Mouse (Mus musculus): ENCODE results near the gene Gabbr1. TPM values are rescaled to one million over a fixed set of nuclear protein-coding genes. Genes with fewer than 3 reads are reported as not detected.

Gabbr1 gene
- polyA plus RNA-seq, 1 experiment from 2014 or later = 1.1 TPM

DNA sequence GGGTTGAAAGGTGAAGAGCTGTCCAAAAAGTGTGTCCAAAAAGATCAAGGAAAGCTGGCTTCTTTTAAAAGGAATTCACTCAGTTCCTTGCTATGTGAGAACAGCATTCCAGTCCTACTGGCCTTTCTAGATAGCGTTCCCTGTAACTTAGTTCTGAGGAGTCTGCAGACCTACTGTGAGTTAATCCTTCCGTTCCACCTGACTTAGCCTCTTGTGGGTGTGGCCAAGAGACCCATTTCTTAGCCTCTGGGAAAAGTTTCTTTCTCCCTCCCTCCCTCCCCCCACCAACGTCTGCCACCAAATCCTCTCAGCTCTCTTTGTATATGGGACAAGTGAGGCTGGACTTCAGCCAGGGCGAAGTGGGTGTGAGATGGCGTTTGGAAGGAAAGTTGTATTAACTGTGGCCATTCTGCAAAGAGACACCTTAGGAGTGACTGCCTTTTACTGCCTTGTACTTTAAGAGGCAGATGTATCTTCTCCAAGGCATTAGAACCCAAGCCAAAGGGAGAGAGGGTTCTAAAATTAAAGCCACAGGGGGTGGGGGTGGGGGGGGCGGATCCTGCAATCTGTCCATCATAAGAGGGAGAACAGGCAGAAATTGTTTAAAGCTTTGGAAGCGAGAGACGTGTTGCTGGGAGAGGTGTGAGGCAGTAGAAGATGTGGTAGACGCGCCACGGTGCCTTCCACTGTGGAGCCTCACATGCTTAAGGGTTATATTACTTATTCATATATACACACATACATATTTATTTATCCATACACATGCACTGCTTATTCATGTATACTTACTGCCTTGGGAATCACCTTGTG lies 18.1 kb downstream of the Gabbr1 start:
- Histone ChIP-seq H3K27ac (no peak overlapping the region), H3K27me3 (replicated peaks) (no peaks in the 10 kb centered on the region), H3K9ac (no peak overlapping the region), H3K36me3 (no peaks in the 10 kb centered on the region), H3K4me1 (no peaks in the 10 kb centered on the region), H3K9me3 (replicated peaks) (no peaks in the 10 kb centered on the region), H3K4me3 (no peak overlapping the region), H3K4me2 (no peak overlapping the region)
- whole genome bisulfite sequencing (ENCODE audit: insufficient replicate concordance) = 67% methylated on average over 11 of the region's 11 CpGs
- no peak for ATAC-seq

DNA sequence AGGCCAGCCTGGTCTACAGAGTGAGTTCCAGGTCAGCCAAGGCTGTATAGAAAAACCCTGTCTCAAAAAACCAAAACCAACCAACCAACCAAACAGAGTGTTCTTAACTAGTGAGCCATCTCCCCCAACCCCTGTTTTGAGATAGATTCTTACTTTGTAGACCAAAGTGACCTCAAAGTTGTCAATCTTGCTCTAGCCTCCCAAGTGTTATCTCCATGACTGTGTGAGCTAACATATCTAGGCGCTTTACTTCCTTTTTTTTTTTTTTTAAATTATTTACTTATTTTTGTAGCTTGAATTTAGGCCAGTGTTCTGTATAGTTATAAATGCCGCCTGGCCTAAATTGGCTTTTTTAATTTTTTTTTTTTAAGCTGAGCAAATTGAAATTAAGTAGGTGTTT lies 20.2 kb downstream of the Gabbr1 start:
- 40% methylated on average over 2 of the region's 2 CpGs for WGBS (ENCODE audit: insufficient replicate concordance)
- no peaks in the 10 kb centered on the region for H3K36me3 ChIP-seq
- no peaks in the 10 kb centered on the region for H3K27me3 ChIP-seq (replicated peaks)
- H3K27ac ChIP-seq = no peak overlapping the region
- no peak overlapping the region for H3K4me2 ChIP-seq
- H3K4me3 ChIP-seq = no peak overlapping the region
- H3K9ac ChIP-seq = no peak overlapping the region
- H3K9me3 ChIP-seq (replicated peaks) = no peaks in the 10 kb centered on the region
- no peaks in the 10 kb centered on the region for H3K4me1 ChIP-seq
- ATAC-seq = no peak

DNA sequence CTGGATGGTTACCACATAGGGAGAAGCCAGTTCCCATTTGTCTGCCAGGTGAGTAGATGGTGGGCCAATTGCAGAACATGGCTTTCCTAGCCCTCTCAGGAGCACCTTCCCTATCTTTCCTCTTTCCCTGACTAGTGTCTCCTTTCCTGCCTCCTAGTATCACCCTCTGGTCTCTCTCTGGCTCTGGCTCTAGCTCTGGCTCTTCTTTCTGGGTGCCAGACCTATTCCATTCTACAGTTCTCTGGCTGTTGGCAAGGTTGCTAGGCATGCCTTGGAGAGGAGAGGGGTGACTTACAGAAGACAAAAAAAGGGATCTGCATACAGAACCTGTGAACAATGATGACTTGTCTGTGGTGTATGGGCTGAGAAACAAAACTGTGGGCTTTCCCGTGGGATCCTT lies 22.1 kb downstream of the Gabbr1 start:
- Histone ChIP-seq H3K9me3 (replicated peaks) (no peaks in the 10 kb centered on the region), H3K27me3 (replicated peaks) (no peaks in the 10 kb centered on the region), H3K4me2 (no peak overlapping the region), H3K27ac (no peak overlapping the region), H3K4me1 (no peaks in the 10 kb centered on the region), H3K36me3 (no peaks in the 10 kb centered on the region), H3K9ac (no peak overlapping the region), H3K4me3 (no peak overlapping the region)
- ATAC-seq = no peak
- WGBS (ENCODE audit: insufficient replicate concordance) = 59% methylated on average over 1 of the region's 1 CpGs

DNA sequence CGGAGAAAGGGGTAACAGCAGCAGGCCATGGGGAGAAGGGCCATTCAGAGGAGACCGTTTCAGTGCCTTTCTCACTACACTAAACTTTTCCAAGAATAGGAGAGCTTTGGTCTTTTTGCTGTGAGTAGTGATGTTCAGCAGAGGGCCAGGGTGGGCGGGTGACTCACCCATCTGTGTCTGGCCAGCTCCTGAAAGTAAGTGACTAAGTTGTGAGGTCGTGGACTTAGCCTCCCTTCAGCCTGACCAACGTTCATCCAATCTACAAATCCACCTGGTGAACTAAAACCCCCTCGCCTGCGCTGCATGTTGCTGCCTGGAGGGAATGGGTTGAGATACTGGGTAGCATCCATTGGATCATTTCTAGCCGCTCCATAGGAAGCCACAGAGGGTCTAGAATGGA lies 24.4 kb downstream of the Gabbr1 start:
- WGBS (ENCODE audit: insufficient replicate concordance) = 58% methylated on average over 8 of the region's 8 CpGs
- H3K4me2 ChIP-seq = no peak overlapping the region

DNA sequence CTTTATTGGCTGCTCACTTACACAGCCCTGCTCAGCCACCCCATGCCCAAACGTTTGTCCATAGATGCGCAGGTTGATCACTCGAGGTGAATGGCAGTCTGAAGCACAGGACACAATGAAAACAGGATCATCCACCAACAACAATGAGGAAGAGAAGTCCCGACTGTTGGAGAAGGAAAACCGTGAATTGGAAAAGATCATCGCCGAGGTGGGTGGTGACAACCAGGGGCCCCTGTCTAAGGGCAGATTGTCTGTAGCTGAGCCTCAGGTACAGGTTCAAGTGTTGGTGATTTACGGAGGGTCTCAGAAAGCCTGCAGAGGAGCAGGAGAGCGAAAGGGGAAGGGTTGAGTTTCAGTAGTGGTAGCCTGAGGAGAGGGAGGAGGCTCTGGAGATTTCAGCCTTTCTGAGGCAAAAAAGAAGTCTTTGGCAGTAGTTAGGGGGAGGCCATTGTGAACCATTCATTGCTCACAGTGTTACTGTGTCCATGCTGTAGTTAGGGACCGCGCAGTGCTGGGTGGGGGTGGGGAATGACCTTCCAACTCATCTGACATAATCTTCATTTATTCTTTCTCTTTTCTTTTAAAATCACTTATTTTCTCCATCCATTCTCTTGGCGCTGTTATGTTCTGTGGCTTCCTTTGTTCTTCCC lies 26.4 kb downstream of the Gabbr1 start:
- no peaks in the 10 kb centered on the region for H3K27me3 ChIP-seq (replicated peaks)
- no peaks in the 10 kb centered on the region for H3K4me1 ChIP-seq
- H3K4me3 ChIP-seq = no peak overlapping the region
- no peaks in the 10 kb centered on the region for H3K36me3 ChIP-seq
- no peak for ATAC-seq
- no peak overlapping the region for H3K9ac ChIP-seq
- WGBS (ENCODE audit: insufficient replicate concordance) = 68% methylated on average over 12 of the region's 12 CpGs
- H3K4me2 ChIP-seq = no peak overlapping the region
- no peak overlapping the region for H3K27ac ChIP-seq
- no peaks in the 10 kb centered on the region for H3K9me3 ChIP-seq (replicated peaks)

More for the DNA sequence above, 24.4 kb downstream of the Gabbr1 start:
- Histone ChIP-seq H3K4me1 (no peaks in the 10 kb centered on the region), H3K9me3 (replicated peaks) (no peaks in the 10 kb centered on the region), H3K4me3 (no peak overlapping the region), H3K9ac (no peak overlapping the region), H3K36me3 (no peaks in the 10 kb centered on the region), H3K27me3 (replicated peaks) (no peaks in the 10 kb centered on the region), H3K27ac (no peak overlapping the region)
- ATAC-seq = no peak

DNA sequence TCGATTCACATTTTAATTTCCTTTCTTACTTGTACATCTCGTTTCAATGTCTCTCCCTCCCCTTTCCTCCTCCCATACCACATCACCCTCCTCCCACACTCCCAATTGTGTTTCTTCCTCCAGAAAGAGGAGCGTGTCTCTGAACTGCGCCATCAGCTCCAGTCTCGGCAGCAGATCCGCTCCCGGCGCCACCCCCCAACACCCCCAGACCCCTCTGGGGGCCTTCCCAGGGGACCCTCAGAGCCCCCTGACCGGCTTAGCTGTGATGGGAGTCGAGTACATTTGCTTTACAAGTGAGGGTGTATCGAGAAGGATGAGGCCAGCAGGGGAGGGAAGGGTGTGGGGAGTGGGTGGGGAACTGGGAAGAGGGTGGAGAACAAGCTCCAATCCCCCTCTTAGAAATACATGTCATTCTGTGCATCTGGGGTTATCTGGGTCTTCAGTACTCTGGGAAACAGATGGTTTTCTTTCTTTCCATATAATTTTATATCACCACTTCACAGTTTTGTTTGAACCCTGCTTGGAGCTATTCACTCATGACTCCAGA lies 27.0 kb downstream of the Gabbr1 start:
- no peaks in the 10 kb centered on the region for H3K27me3 ChIP-seq (replicated peaks)
- H3K4me1 ChIP-seq = no peaks in the 10 kb centered on the region
- WGBS (ENCODE audit: insufficient replicate concordance) = 60% methylated on average over 11 of the region's 11 CpGs
- no peaks in the 10 kb centered on the region for H3K9me3 ChIP-seq (replicated peaks)
- H3K4me2 ChIP-seq = no peak overlapping the region
- H3K4me3 ChIP-seq = no peak overlapping the region
- no peak for ATAC-seq
- H3K36me3 ChIP-seq = no peaks in the 10 kb centered on the region
- H3K9ac ChIP-seq = no peak overlapping the region
- no peak overlapping the region for H3K27ac ChIP-seq

DNA sequence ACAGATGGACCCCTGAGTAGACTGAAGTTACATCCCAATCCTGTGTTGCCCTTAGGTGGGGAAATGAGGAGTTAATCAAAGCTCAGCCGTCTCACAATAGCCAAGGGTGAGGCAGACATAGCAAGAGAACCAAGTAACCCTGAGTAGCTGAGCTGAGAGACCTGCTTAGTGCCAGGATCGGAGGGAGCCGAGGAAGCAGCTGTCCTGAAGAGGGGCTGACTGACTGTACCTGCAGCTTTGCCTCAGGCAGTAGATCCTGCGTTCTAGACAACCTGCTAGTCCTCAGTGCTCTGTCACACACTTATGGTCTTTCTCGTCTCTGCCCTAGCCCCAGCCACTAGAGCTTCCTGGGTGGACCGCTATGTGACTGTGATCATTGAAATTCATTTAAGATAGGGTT lies 29.4 kb downstream of the Gabbr1 start:
- Histone ChIP-seq H3K9ac (no peak overlapping the region), H3K36me3 (no peaks in the 10 kb centered on the region), H3K27me3 (replicated peaks) (no peaks in the 10 kb centered on the region), H3K4me2 (no peak overlapping the region), H3K27ac (no peak overlapping the region), H3K4me1 (no peaks in the 10 kb centered on the region), H3K9me3 (replicated peaks) (no peaks in the 10 kb centered on the region), H3K4me3 (no peak overlapping the region)
- no peak for ATAC-seq
- 72% methylated on average over 6 of the region's 6 CpGs for WGBS (ENCODE audit: insufficient replicate concordance)

DNA sequence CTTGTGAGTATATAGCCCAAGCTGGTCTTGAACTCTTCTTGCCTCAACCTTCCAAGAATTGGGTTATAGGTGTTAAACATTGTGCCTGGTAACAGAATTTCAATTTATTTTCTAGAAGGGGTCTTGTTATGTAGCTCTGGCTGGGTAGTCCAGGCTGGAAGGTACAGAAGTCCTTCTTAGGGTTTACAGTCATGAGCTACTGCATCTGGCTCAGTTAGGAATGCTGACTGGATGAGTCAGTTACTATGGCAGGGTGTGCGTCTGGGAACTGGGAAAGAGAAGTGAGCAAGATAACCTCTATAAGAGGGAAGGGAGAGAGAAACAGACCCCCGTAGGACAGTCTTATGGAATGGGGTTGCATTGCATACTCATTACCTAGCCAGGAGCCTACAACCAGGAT lies 30.0 kb downstream of the Gabbr1 start:
- 65% methylated on average over 2 of the region's 2 CpGs for WGBS (ENCODE audit: insufficient replicate concordance)
- Histone ChIP-seq H3K36me3 (no peaks in the 10 kb centered on the region), H3K27ac (no peak overlapping the region), H3K9me3 (replicated peaks) (no peaks in the 10 kb centered on the region), H3K27me3 (replicated peaks) (no peaks in the 10 kb centered on the region), H3K4me1 (no peaks in the 10 kb centered on the region), H3K9ac (no peak overlapping the region), H3K4me2 (no peak overlapping the region), H3K4me3 (no peak overlapping the region)
- ATAC-seq = no peak

DNA sequence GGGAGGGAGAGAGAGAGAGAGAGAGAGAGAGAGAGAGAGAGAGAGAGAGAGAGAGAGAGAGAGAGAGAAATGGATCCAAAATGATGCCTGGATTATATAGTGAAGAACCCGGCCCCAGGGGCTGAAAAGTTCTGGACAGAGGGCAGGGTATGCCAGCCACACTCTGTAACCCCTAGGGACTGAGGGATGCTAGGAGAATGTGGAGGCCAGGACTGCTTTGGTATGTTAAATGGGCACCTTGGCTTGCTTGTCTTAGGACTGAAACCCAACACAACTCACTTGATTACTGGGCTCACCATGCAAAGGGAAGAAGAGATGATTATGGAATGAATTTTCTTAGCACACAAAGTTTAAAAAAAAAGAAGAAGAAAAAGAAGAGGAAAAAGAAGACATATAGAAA lies 32.4 kb downstream of the Gabbr1 start:
- H3K36me3 ChIP-seq = no peaks in the 10 kb centered on the region
- 40% methylated on average over 1 of the region's 1 CpGs for WGBS (ENCODE audit: insufficient replicate concordance)
- H3K4me3 ChIP-seq = no peak overlapping the region
- no peaks in the 10 kb centered on the region for H3K9me3 ChIP-seq (replicated peaks)
- no peaks in the 10 kb centered on the region for H3K4me1 ChIP-seq
- no peak overlapping the region for H3K9ac ChIP-seq
- H3K27me3 ChIP-seq (replicated peaks) = no peaks in the 10 kb centered on the region
- no peak for ATAC-seq
- H3K27ac ChIP-seq = no peak overlapping the region
- no peak overlapping the region for H3K4me2 ChIP-seq

DNA sequence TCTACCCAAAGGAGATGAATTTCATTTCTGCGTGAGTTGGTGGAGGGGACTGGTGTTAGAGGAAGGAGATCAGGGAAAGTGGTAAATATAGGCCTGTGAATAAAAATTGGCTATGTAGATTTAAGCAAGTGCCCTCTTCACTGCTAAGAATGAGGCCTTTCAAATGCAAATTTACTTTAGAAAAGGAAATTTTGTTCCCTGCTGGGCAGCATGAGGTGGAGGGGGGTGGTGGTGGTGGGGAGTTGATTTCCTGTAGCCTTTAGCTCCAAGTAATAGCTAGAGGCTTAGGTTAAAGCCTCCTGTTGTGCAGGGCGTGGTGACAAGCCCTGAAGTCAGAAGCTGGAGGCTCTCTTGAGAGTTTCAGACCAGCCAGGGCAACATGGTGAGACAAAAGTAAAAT lies 33.2 kb downstream of the Gabbr1 start:
- H3K4me2 ChIP-seq = no peak overlapping the region
- WGBS (ENCODE audit: insufficient replicate concordance) = 45% methylated on average over 2 of the region's 2 CpGs
- no peaks in the 10 kb centered on the region for H3K4me1 ChIP-seq

DNA sequence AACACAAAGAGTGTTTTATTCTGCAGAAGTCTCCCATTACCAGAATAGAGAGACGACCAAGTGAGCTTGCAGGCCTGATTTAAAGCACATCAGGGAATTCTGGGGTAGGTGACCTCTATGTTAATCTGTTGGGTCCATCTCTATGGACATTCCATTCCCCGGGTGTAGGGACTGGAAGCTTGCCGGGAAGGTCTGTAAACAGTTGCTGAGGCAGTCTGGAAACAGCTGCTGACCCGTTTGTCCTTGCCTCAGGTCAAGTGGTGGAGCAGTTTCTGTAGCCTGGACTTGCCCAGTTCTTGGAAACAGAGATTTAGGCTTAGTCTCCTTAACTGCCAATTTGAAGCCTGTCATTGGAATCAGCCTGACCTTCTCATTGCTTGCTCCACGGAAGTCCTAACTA lies 34.4 kb downstream of the Gabbr1 start:
- Histone ChIP-seq H3K4me1 (no peaks in the 10 kb centered on the region), H3K27me3 (replicated peaks) (no peaks in the 10 kb centered on the region), H3K4me2 (no peak overlapping the region), H3K9me3 (replicated peaks) (no peaks in the 10 kb centered on the region), H3K36me3 (no peaks in the 10 kb centered on the region), H3K4me3 (no peak overlapping the region), H3K27ac (no peak overlapping the region), H3K9ac (no peak overlapping the region)
- no peak for ATAC-seq
- WGBS (ENCODE audit: insufficient replicate concordance) = 28% methylated on average over 5 of the region's 5 CpGs

More for the DNA sequence above, 33.2 kb downstream of the Gabbr1 start:
- H3K9ac ChIP-seq = no peak overlapping the region
- no peaks in the 10 kb centered on the region for H3K27me3 ChIP-seq (replicated peaks)
- H3K27ac ChIP-seq = no peak overlapping the region
- H3K36me3 ChIP-seq = no peaks in the 10 kb centered on the region
- no peak overlapping the region for H3K4me3 ChIP-seq
- H3K9me3 ChIP-seq (replicated peaks) = no peaks in the 10 kb centered on the region
- ATAC-seq = no peak

DNA sequence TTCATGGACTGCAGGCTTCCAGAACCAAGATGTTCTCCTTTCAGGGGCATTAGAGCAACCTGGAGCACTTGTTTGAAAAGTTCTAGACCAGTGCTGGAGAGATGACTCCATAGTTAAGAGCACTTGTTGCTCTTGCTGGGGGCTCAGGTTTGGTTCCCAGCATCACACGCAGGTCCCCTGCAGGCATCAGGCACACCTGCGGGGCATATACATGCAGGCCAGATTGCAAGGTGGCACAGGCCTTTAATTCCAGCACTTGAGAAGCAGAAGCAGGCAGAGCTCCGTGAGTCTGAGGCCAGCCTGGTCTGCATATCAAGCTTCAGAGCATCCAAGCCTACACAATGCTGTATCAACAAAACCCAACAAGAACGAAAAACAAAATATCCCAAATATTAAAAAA lies 35.9 kb downstream of the Gabbr1 start:
- H3K4me3 ChIP-seq = no peak overlapping the region
- H3K36me3 ChIP-seq = no peaks in the 10 kb centered on the region
- H3K9me3 ChIP-seq (replicated peaks) = no peaks in the 10 kb centered on the region
- no peak for ATAC-seq
- H3K9ac ChIP-seq = no peak overlapping the region
- no peak overlapping the region for H3K27ac ChIP-seq
- H3K27me3 ChIP-seq (replicated peaks) = no peaks in the 10 kb centered on the region
- no peak overlapping the region for H3K4me2 ChIP-seq
- H3K4me1 ChIP-seq = no peaks in the 10 kb centered on the region
- WGBS (ENCODE audit: insufficient replicate concordance) = 67% methylated on average over 4 of the region's 4 CpGs
